Mouse (Mus musculus) hindbrain, embryonic 11.5 days (tissue): Measurements from ENCODE around the gene Pus7. TPM values are rescaled to one million over a fixed set of nuclear protein-coding genes. Genes with fewer than 3 reads are reported as not detected.
"Not testable (repeated sequence)": the region's sequence is repeated elsewhere in the genome, so short reads cannot be mapped to it uniquely, and the experiment has no call there.

Experiments used
- ATAC-seq: fragments of 200-750 bp; cut with Nextera tagmentation; 2 replicates; pipeline ENCODE4 v1.8.0; 2017; ENCODE audit warnings: mild to moderate bottlenecking, moderate TSS enrichment, moderate library complexity; ENCODE audit not compliant: low FRiP score
- DNase-seq: peaks from one replicate; pipeline ENCODE4 v3.0.0-alpha.2; 2015; ENCODE audit warnings: low spot score
- H3K27ac ChIP-seq: fragments of 300-500 bp; sonication (generic); 2 replicates; pipeline ENCODE4 v1.5.1; 2014; ENCODE audit warnings: mild to moderate bottlenecking, low read depth, low read length
- H3K27me3 ChIP-seq: fragments of 300-500 bp; sonication (generic); 2 replicates; pipeline ENCODE4 v1.6.1; 2014; ENCODE audit warnings: mild to moderate bottlenecking, low read length, moderate library complexity, mixed read lengths; ENCODE audit not compliant: control insufficient read depth, insufficient read depth
- H3K36me3 ChIP-seq: fragments of 300-500 bp; sonication (generic); 2 replicates; pipeline ENCODE4 v1.6.1; 2014; ENCODE audit warnings: mild to moderate bottlenecking, low read length, moderate library complexity, mixed read lengths; ENCODE audit not compliant: control insufficient read depth, insufficient read depth
- H3K4me1 ChIP-seq: fragments of 300-500 bp; sonication (generic); replicated peaks from 2 replicates; pipeline ENCODE4 v1.6.1; 2014; ENCODE audit warnings: low read length, mixed read lengths; ENCODE audit not compliant: control insufficient read depth, insufficient read depth
- H3K4me2 ChIP-seq: fragments of 300-500 bp; sonication (generic); replicated peaks from 2 replicates; pipeline ENCODE4 v1.6.1; 2014; ENCODE audit warnings: mild to moderate bottlenecking, low read depth, low read length
- H3K4me3 ChIP-seq: fragments of 300-500 bp; sonication (generic); 2 replicates; pipeline ENCODE4 v1.5.1; 2014; ENCODE audit warnings: low read depth, low read length
- H3K9ac ChIP-seq: fragments of 300-500 bp; sonication (generic); 2 replicates; pipeline ENCODE4 v1.6.1; 2014; ENCODE audit warnings: low read depth, low read length
- H3K9me3 ChIP-seq: fragments of 300-500 bp; sonication (generic); 2 replicates; pipeline ENCODE4 v1.6.1; 2016; ENCODE audit warnings: low read length; ENCODE audit not compliant: control insufficient read depth
- WGBS: fragments of 180-500 bp; shearing (Covaris S2); extraction: QIAGEN DNeasy Blood & Tissue Kit; methylation state at CpG from one replicate; pipeline ENCODE4 v1.1.7; 2014; 5-methylcytosine and 5-hydroxymethylcytosine counted together
- polyA plus RNA-seq: library from polyadenylated mRNA; unstranded; fragments of >200 nt; fragmentation: Nextera tagmentation; extraction: Ambion mirVana; gene quantifications from 2 replicates; pipeline ENCODE4 v1.2.1, GENCODE M21; 2014

The Pus7 gene
- polyA plus RNA-seq, 1 experiment from 2014 or later: 23.8 TPM

GRCm38 (mm10) chr5:23721956-23722355, 61.6 kb downstream of the Pus7 start:
- Histone ChIP-seq H3K9ac (no peak overlapping the region), H3K9me3 (no peaks in the 10 kb centered on the region), H3K4me2 (no peak overlapping the region), H3K36me3 (no peaks in the 10 kb centered on the region), H3K4me3 (no peak overlapping the region), H3K4me1 (no peaks in the 10 kb centered on the region), H3K27ac (no peak overlapping the region), H3K27me3 (no peaks in the 10 kb centered on the region)
- 94% methylated on average over 2 of the region's 2 CpGs for WGBS
- DNase-seq (no peak), ATAC-seq (no peak)

GRCm38 (mm10) chr5:23718881-23719328, 64.6 kb downstream of the Pus7 start:
- no peak overlapping the region for H3K27ac ChIP-seq
- H3K27me3 ChIP-seq: no peaks in the 10 kb centered on the region
- H3K9me3 ChIP-seq: no peaks in the 10 kb centered on the region
- no peak overlapping the region for H3K9ac ChIP-seq
- no peaks in the 10 kb centered on the region for H3K36me3 ChIP-seq
- no peaks in the 10 kb centered on the region for H3K4me1 ChIP-seq
- 81% methylated on average over 4 of the region's 4 CpGs for WGBS
- no peak overlapping the region for H3K4me2 ChIP-seq
- ATAC-seq (no peak), DNase-seq (no peak)
- H3K4me3 ChIP-seq: no peak overlapping the region

DNA sequence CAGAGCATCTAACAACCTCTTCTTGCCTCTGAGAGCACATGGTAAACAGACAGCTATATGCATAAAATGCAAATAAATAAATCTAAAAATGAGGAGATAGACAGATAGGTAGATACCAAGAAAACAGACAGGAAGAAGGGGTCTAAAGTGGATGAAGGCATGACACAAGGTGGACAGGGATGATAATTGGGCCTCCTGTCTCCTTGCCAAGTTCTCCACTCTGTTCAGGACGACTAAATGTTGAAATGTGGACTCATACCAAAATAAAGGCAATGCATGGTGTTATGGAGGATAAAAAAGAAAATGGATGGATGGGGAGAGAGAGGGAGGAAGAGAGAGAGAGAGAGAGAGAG, 65.4 kb downstream of the Pus7 start:
- no peaks in the 10 kb centered on the region for H3K27me3 ChIP-seq
- H3K36me3 ChIP-seq: no peaks in the 10 kb centered on the region
- no peaks in the 10 kb centered on the region for H3K9me3 ChIP-seq
- H3K27ac ChIP-seq: no peak overlapping the region
- no peak overlapping the region for H3K9ac ChIP-seq
- H3K4me1 ChIP-seq: no peaks in the 10 kb centered on the region
- DNase-seq: no peak
- no peak for ATAC-seq
- H3K4me2 ChIP-seq: no peak overlapping the region
- H3K4me3 ChIP-seq: no peak overlapping the region
- WGBS: 59% methylated on average over 1 of the region's 1 CpGs

DNA sequence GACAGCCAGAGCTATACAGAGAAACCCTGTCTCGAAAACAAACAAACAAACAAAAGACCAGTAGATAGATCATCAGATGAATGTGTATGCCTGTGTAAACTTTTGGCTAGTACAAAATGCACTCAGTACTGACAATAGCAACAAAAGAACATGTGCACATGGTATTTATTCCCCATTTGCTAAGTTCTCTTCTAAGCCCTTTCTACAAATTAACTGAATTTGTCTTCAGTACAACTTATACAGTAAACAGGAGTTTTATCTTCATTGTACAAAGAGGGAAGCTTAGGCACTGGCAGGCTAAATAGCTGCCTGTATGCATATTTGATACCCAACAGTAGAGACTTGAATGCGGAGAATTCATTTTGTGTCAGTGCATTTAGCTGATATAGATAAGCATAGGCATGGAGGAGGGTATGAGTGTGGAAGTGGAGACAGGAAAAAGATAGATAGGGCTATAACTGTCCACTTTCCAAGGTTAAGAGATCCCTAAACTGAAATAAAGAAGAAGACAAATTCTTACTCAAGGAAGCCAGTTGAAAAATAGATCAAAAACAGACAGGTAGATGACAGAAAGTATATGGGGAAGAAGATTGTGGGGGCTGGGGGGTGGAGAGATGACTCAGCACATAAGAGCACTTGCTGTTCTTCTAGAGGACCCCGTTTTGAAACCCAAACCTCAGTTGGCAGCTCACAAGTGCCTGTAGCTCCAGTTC, 65.9 kb downstream of the Pus7 start:
- DNase-seq (no peak), ATAC-seq (no peak)
- Histone ChIP-seq H3K27me3 (no peaks in the 10 kb centered on the region), H3K4me1 (no peaks in the 10 kb centered on the region), H3K27ac (no peak overlapping the region), H3K9me3 (no peaks in the 10 kb centered on the region), H3K4me2 (no peak overlapping the region), H3K9ac (no peak overlapping the region), H3K36me3 (no peaks in the 10 kb centered on the region), H3K4me3 (no peak overlapping the region)
- WGBS: 80% methylated on average over 3 of the region's 3 CpGs

DNA sequence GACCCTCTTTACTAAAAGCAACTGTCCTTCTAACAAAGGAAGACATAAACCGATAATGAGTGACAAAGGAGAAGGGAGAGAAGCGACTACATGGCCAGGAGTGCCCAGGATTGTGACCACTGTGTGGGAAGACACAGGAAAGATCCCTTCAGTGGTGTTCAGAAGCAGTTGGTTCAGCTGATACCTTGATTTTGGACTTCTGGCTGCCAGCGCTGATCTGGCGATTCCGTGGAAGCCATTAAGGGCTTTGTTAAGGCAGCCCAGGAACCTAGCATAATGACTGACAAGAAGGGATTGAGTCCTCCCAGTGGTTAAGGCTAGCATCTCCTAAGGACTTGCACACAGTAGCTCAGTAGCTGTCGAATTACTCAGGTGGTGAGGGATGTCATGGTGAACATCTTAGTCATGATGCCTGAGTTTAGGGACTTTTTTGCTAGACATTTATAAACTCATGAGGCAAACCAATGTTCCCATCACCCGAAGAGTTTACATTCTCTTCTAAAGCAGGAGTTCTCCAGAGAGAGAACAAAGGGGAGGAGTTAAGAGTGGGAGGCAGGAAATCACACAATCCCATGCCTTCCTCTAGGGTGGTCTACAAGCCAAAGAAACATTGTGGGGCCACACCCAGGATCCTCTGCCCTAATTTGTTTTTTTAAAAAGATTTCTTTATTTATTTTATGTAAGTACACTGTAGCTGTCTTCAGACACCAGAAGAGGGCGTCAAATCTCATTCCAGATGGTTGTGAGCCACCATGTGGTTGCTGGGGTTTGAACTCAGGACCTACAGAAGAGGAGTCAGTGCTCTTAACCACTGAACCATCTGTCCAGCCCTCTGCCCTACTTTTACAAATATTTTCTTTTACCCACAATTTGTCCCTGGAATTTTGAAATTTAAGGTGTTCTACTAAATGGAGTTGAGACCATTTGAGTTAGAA, 69.8 kb downstream of the Pus7 start:
- 90% methylated on average over 8 of the region's 8 CpGs for WGBS
- no peak overlapping the region for H3K4me3 ChIP-seq
- no peak overlapping the region for H3K27ac ChIP-seq

GRCm38 (mm10) chr5:23712130-23713001, 71.1 kb downstream of the Pus7 start:
- H3K27ac ChIP-seq: peak overlapping the region; percentile 33; the same call in 1 of the 2 replicates
- H3K4me1 ChIP-seq: no peaks in the 10 kb centered on the region
- peak overlapping the region; percentile 65 for H3K4me3 ChIP-seq
- no peaks in the 10 kb centered on the region for H3K27me3 ChIP-seq
- H3K4me2 ChIP-seq: peak overlapping the region; percentile 60
- 6% methylated on average over 59 of the region's 60 CpGs for WGBS
- ATAC-seq (peak; percentile 99), DNase-seq (peak; percentile 79)
- 0 out of 2 replicates have a peak, but pooled peaks cover 2% of the 10 kb centered on the region for H3K9me3 ChIP-seq
- H3K36me3 ChIP-seq: peaks cover 17% of the 10 kb centered on the region
- H3K9ac ChIP-seq: peak overlapping the region; percentile 67

More for the DNA sequence above, 69.8 kb downstream of the Pus7 start:
- Histone ChIP-seq H3K4me1 (no peaks in the 10 kb centered on the region), H3K9me3 (0 out of 2 replicates have a peak, but pooled peaks cover 2% of the 10 kb centered on the region), H3K9ac (no peak overlapping the region), H3K4me2 (no peak overlapping the region), H3K27me3 (no peaks in the 10 kb centered on the region), H3K36me3 (peaks cover 14% of the 10 kb centered on the region; the same call in 1 of the 2 replicates)
- ATAC-seq: no peak
- DNase-seq: no peak

DNA sequence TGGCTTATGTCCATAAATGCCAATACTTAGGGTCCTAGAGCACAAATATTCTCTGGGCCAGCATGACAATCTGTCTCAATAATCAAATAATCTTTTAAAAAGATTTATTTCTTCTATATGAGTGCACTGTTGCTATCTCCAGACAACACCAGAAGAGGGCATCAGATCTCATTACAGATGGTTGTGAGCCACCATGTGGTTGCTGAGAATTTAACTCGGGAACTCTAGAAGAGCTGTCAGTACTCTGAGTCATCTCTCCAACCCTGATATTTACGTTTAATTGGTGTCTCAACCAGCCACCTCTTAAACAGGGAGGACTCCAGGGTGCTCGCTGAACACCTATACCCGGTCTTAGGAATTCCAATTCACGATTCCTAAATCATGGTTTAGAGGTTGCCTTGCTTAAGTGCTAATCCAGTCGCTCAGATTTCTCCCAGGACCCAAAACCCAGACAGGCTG, 71.8 kb downstream of the Pus7 start:
- Histone ChIP-seq H3K9ac (peak overlapping the region; percentile 67), H3K36me3 (peaks cover 22% of the 10 kb centered on the region), H3K4me2 (peak overlapping the region; percentile 60), H3K4me3 (peak overlapping the region; percentile 65)
- ATAC-seq, H3K27ac ChIP-seq, H3K9me3 ChIP-seq, DNase-seq, H3K27me3 ChIP-seq, H3K4me1 ChIP-seq: not testable (repeated sequence)
- WGBS: 71% methylated on average over 6 of the region's 6 CpGs

DNA sequence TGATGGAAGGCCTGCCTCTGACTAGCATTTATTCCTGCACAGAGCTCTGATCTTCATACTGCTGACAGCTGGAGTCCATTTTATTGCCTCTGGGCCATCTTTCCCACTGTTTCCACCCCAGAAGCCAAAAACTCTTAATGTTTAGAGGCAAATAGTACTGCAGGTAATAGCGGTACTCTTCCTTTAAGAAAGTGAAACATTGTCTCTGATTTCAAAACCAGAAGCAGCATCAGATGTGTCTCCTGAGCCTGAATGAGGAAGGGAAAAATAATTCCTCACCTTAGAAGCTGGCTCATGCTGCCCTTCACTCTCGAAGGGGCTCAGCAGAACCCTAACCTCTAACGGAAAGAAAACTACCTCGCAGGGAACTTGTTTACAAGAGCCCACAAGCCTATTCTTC, 72.3 kb downstream of the Pus7 start:
- H3K9ac ChIP-seq: no peak overlapping the region
- no peak for DNase-seq
- ATAC-seq: no peak
- 0 out of 2 replicates have a peak, but pooled peaks cover 2% of the 10 kb centered on the region for H3K9me3 ChIP-seq
- H3K4me1 ChIP-seq: no peaks in the 10 kb centered on the region
- peaks cover 22% of the 10 kb centered on the region for H3K36me3 ChIP-seq
- WGBS: 96% methylated on average over 4 of the region's 4 CpGs
- no peak overlapping the region for H3K4me3 ChIP-seq
- no peak overlapping the region for H3K27ac ChIP-seq
- no peak overlapping the region for H3K4me2 ChIP-seq
- no peaks in the 10 kb centered on the region for H3K27me3 ChIP-seq
